Mouse (Mus musculus) thymus, adult 2 months (tissue): ENCODE measurements around the gene Efna1. TPM values are rescaled to one million over a fixed set of nuclear protein-coding genes. Genes with fewer than 3 reads are reported as not detected.
A peak's percentile ranks its signal among the peaks of the same experiment; 100 is the strongest.

Source experiments
- DNase-seq: peaks from one replicate; pipeline ENCODE4 v3.0.0; 2021
- H3K27ac ChIP-seq: fragments of 200-500 bp; 2 replicates; pipeline ENCODE4 v1.5.1; 2012; ENCODE audit warnings: low read length, control low read depth; ENCODE audit not compliant: control insufficient read depth, insufficient read depth
- H3K27me3 ChIP-seq: fragments of 200-500 bp; 2 replicates; pipeline ENCODE4 v1.6.1; 2012; ENCODE audit warnings: mild to moderate bottlenecking, low read length, moderate library complexity, mixed read lengths; ENCODE audit not compliant: control insufficient read depth, insufficient read depth
- H3K36me3 ChIP-seq: fragments of 200-500 bp; 2 replicates; pipeline ENCODE4 v1.6.1; 2012; ENCODE audit warnings: mild to moderate bottlenecking, low read length, moderate library complexity; ENCODE audit not compliant: control insufficient read depth, insufficient read depth
- H3K4me1 ChIP-seq: fragments of 200-500 bp; replicated peaks from 2 replicates; pipeline ENCODE4 v1.6.1; 2012; ENCODE audit warnings: low read length; ENCODE audit not compliant: control insufficient read depth, insufficient read depth
- H3K4me3 ChIP-seq: fragments of 200-500 bp; 2 replicates; pipeline ENCODE4 v1.5.1; 2012; ENCODE audit warnings: mild to moderate bottlenecking, low read length, control low read depth, moderate library complexity; ENCODE audit not compliant: control insufficient read depth, insufficient read depth
- CTCF ChIP-seq: fragments of 200-500 bp; IDR thresholded peaks from 2 replicates; pipeline ENCODE4 v1.5.1; 2012; ENCODE audit warnings: mild to moderate bottlenecking, control low read depth, low read length, moderate library complexity, borderline replicate concordance; ENCODE audit not compliant: control insufficient read depth, poor library complexity, insufficient read depth; ENCODE audit errors: extremely low read depth
- POLR2A ChIP-seq: fragments of 200-500 bp; IDR thresholded peaks from 2 replicates; pipeline ENCODE4 v1.6.1; 2012; ENCODE audit warnings: mild to moderate bottlenecking, low read length, control low read depth, moderate library complexity; ENCODE audit not compliant: control insufficient read depth, poor library complexity, insufficient read depth; ENCODE audit errors: extremely low read depth
- WGBS: fragments of 180-500 bp; shearing (Covaris S2); methylation state at CpG from one replicate; pipeline ENCODE4 v1.1.7; 2018; 5-methylcytosine and 5-hydroxymethylcytosine counted together
- polyA plus RNA-seq: library from polyadenylated mRNA; depleted of rRNA; stranded (reverse); fragments of >200 nt; gene quantifications from 2 replicates; pipeline ENCODE4 v1.2.3, GENCODE M21; 2012

Gene Efna1
- polyA plus RNA-seq, 1 experiment: 9.7 TPM

DNA sequence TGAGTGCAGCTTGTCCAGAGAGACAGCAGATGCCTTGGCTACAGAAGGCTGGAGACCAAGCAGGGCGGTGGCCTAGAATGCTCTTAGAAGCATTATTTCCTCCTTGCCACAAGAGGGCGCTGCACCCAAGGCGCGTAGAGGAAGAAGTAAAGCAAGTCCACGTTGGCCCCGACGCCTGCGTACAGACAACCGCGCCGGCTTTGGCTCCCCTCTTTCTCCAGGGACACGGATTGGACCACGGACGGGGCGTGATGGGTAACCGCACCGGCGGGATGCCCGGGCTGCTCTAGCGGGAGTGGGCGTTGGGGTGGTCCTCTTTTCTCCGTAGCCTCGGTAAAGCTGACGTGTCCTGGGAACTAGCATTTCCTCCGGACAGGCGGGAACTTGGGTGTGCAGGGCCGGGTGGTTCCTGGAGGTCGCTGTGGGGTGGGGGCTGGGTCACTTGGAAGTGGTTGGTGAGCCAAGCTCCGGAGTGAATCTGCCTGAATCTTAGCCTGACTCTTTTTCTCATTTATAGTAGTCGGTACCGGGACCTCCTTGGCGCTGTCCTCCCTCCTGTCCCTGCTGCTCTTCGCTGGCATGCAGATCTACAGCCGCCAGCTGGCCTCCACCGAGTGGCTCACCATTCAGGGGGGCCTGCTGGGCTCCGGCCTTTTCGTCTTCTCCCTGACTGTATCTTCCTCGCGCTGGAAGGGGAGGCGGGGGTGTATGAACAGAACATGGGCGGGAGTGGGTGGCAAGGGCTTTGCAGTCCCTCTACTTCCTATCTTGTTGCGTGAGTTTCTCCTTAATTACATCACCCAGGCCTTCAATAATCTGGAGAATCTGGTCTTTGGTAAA, 34.5 kb downstream of the Efna1 start, which contains the start of gene Trim46:
TSS of gene Trim46 (minus strand) at position 49 of the 840 bp plus-strand sequence.
- TF ChIP-seq POLR2A: 0 out of 2 replicates have a peak, but pooled peaks have one; percentile 34
- peak; percentile 94 for TF ChIP-seq CTCF
- Histone ChIP-seq H3K27me3 (no peaks in the 10 kb centered on the region), H3K27ac (peak within 1 kb of the TSS; percentile 8; the same call in 1 of the 2 replicates), H3K4me1 (peaks cover 42% of the 10 kb centered on the region), H3K4me3 (peak within 1 kb of the TSS; percentile 62), H3K36me3 (no peaks in the 10 kb centered on the region)
- peak; percentile 87 for DNase-seq
- under 1% methylated on average over 42 of the region's 42 CpGs for WGBS

DNA sequence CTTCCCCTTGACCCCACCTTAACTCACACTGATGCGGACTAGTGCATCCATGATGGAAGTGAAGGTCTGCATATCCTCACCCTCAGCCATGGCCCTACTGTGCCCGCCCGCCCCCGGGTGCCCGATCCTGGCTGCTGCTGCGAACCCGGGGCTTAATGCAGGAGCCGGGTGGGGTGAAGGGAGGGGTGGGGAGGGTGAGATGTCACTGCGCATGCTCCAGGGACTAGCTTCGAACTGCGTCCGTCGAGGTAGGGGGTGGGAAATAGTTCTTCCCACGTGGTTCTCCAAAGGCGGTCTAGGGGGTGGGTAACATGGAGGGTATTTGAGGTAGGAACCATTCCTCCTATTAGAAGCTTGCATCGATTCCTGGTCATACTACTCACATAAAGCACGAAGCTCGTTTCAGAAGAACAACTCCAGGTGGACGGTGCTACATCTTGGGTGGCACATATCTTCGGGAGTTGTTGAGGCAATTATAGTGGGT, 35.2 kb downstream of the Efna1 start, which contains the start of gene Krtcap2:
TSS of gene Krtcap2 (plus strand) at position 279 of the 484 bp plus-strand sequence.
- DNase-seq: peak; percentile 39
- WGBS: 5% methylated on average over 20 of the region's 20 CpGs
- no peaks in the 10 kb centered on the region for H3K27me3 ChIP-seq
- H3K27ac ChIP-seq: peak within 1 kb of the TSS; percentile 8; the same call in 1 of the 2 replicates
- TF ChIP-seq POLR2A: no peak
- peaks cover 35% of the 10 kb centered on the region for H3K4me1 ChIP-seq
- no peaks in the 10 kb centered on the region for H3K36me3 ChIP-seq
- H3K4me3 ChIP-seq: peak within 1 kb of the TSS; percentile 62

DNA sequence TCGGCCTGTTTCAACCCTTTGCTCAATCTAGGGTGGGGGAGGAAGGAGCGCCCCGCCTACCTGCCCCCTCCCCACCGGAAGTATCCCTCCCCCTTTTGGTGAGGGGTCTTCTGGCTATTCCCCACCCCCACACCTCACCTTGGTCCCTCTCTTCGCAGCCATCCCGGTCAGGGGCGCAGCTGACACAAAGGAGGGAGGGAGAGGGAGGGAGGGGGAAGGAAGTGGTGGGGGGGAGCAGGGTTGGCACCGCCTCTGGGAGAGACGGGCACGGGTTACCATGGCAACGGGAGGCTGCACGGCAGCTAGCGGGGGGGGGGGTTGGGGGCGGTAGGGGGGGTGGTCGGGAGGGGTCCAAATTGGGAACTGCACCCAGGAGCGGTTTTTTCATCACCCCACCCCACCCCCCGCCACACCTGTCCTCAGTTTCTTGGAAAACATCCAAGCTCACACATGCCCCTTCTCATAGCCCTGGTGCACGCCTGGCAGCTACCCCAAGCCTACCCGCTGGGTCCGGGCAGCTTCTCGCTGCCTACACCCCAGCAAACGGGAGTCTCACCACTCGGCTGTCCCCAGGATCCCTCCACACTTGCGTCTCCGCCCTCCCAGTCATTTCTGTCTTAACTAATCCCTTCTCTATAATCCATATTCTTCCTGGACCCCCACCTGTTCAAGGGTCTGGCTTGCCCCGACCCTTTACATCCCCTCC, 35.8 kb downstream of the Efna1 start:
- peak; percentile 60 for DNase-seq
- Histone ChIP-seq H3K4me3 (peak overlapping the region; percentile 23), H3K36me3 (no peaks in the 10 kb centered on the region), H3K4me1 (peaks cover 31% of the 10 kb centered on the region), H3K27me3 (no peaks in the 10 kb centered on the region), H3K27ac (peak overlapping the region; percentile 8; the same call in 1 of the 2 replicates)
- TF ChIP-seq POLR2A (no peak), CTCF (no peak)
- under 1% methylated on average over 19 of the region's 26 CpGs for WGBS

DNA sequence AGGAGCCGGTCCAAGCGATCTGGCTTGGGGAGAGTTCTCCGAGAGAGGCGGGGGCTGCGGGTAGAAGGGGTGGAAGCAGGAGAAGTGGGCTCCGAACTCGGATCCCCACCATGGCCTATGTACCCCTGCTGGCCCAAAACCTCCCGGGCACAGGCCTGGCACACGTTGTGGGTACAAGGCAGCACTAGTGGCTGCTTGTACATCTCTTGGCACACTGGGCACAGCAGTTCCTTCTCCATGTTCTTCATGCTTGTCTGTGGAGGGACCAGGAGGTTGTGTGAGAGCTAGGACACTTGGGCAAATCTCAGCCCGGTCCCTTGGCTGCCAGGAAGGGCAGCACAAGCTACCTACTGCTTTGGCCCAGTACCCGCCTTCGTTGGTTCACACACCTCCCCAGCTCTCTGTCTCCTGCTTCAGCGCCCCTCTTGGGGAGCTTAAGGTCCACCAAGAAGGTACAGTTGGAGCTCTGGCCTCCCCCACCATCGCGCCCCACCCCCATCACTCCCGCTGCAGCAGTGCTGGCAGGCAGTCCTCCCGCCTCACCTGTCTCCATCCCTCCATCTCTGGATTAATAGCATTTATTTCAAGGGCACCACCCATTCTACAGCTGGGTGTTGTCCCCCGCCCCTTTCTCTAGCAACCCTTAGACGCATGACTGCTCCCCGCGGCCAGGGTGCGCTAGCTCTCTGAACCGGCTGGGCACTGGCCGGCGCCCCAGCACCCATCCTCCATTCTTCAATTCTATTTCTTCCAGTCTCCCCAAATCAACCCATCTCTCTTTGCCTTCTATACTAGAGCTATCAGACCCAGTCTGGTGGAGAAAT, 36.6 kb downstream of the Efna1 start:
- Histone ChIP-seq H3K27ac (no peak overlapping the region), H3K36me3 (no peaks in the 10 kb centered on the region), H3K4me1 (peaks cover 31% of the 10 kb centered on the region), H3K27me3 (no peaks in the 10 kb centered on the region), H3K4me3 (peak overlapping the region; percentile 22)
- TF ChIP-seq CTCF: no peak
- no peak for TF ChIP-seq POLR2A
- WGBS: 49% methylated on average over 25 of the region's 25 CpGs
- DNase-seq: peak; percentile 47

DNA sequence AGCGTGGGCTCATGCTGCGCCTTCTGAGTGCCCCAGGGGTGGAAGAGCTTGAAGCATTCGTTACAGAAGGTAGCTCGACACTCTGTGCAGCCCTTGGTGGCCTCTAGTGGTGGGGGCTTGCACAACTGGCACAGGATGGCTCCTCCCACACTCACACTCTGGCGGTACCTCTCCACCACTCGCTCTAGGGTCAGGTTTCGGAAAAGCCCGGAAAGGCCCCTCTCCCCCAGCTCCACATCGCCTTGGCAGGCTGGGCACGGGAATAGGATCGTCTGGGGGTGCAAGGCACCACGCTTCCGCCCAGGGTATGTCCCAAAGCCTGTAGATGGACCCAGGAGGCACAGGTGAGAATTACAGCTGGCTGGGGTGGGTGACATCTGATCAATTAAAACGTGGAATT, 37.3 kb downstream of the Efna1 start:
- TF ChIP-seq CTCF: peak; percentile 83
- 0 out of 2 replicates have a peak, but pooled peaks have one; percentile 41 for TF ChIP-seq POLR2A
- DNase-seq: peak; percentile 86
- peaks cover 31% of the 10 kb centered on the region for H3K4me1 ChIP-seq
- WGBS: 23% methylated on average over 14 of the region's 14 CpGs
- H3K27ac ChIP-seq: no peak overlapping the region
- 0 out of 2 replicates have a peak overlapping the region, but pooled peaks have one; percentile 10 for H3K4me3 ChIP-seq
- H3K27me3 ChIP-seq: no peaks in the 10 kb centered on the region
- H3K36me3 ChIP-seq: no peaks in the 10 kb centered on the region

DNA sequence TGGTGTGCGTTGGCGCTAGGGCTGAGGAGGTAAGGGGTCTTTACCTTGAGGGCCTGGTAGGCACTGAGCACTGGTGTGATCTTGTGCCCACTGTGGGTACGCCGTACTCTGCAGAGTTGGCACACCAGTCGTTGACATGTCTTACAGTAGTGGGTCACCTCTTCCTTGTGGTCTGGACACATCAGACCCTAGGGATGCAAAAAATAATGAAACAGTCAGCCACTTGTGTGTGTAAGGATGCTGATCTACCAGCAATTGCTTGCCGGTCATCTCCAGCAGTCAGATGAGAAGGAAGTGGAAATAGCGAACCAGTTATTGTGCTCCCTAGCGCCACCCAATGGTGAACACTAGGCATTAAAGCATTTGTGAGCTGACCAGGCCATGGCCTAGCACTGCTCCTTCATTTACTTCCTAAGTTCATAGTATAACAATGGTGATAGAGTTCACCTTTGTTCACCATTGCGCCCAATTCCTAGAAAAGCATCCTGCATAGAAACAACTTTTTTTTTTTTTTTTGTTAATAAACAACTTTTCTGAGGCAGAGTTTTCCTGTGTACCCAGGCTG, 38.5 kb downstream of the Efna1 start:
- H3K4me1 ChIP-seq: peaks cover 27% of the 10 kb centered on the region
- WGBS: 78% methylated on average over 9 of the region's 9 CpGs
- no peak overlapping the region for H3K27ac ChIP-seq
- DNase-seq: no peak
- TF ChIP-seq POLR2A: no peak
- TF ChIP-seq CTCF: no peak
- no peaks in the 10 kb centered on the region for H3K36me3 ChIP-seq
- H3K4me3 ChIP-seq: no peak overlapping the region
- no peaks in the 10 kb centered on the region for H3K27me3 ChIP-seq
